Mouse (Mus musculus): ENCODE results near the gene Gm20388.

DNA sequence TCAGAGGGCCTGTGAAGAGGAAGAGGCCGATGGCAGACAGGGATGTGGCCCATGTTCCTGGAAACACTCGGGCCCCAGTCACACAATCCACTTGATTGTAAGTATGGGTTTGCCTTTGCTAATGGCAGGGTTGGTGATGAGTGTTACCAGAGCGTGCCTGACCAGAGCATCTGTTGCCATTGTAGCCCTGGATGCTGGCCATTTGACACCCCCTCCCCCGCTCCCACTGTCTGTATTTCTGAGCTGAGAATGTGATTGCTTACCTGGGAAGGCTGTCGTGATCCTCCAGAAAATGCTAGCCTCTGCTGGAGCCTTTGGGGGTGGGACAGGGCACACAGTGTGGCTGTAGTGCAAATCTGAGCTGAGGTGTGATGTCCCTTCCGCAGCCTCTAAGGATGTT, 962.0 kb downstream of the Gm20388 start:
- no peak for TF ChIP-seq CTCF (conservative IDR thresholded peaks at IDR 0.05; ENCODE audit: insufficient read depth, insufficient read length, low read depth, low read length)
- no peak for TF ChIP-seq POLR2A (IDR thresholded peaks at IDR 0.05; ENCODE audit: low read depth, low read length)

Measured in kidney, adult 2 months (tissue).